Mouse (Mus musculus) cerebellum, postnatal 14 days (tissue): ENCODE measurements around the gene Olfr1393.

Source experiments
- DNase-seq, 2 experiments: peaks; one replicate each; pipeline ENCODE4 v3.0.0; 2021; ENCODE audit warnings: mixed read lengths in 2 of 2

Olfr1393 gene

DNA sequence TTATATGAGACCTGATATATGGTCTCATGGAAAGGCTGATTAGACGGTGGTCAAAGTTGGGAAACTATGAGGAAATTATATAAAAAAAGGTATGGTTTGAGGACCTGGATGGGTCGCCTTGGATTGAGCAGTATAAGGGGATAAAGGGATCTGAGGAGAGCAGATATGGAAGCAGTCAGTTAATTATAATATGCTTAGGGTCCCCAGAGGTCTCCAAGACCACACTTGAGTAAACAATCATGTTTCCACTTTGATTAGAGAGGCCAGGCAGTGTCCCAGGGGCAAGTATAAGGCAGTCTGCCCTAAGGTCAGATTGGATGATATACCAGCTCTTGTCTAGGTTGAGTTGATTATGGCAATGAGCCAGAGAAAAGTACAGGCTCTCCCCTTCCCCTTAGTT is 44.3 kb downstream of the Olfr1393 start, which contains the start of gene Olfr1391:
Olfr1391 (plus strand) TSS at position 301 of the 400 bp plus-strand sequence.
- no peak for DNase-seq

DNA sequence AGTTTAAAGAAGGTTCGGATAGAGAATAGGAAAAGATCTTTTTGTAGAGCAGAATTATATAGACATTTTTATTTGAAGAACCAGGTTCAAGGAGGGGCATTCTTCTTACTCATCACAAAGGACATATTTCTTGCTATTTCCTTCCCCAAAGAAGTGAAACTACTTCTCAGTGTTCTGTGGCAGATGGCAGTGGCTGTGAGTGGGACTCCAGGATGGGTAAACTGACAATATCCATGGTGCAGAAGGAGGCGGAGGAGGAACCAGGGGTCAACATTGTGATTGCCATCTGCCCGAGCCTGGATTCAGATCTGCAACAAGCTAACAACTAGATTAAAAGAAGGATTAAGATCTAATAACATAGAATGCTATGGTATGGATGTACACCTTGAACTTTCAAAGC is 48.6 kb downstream of the Olfr1393 start:
- no peak for DNase-seq

DNA sequence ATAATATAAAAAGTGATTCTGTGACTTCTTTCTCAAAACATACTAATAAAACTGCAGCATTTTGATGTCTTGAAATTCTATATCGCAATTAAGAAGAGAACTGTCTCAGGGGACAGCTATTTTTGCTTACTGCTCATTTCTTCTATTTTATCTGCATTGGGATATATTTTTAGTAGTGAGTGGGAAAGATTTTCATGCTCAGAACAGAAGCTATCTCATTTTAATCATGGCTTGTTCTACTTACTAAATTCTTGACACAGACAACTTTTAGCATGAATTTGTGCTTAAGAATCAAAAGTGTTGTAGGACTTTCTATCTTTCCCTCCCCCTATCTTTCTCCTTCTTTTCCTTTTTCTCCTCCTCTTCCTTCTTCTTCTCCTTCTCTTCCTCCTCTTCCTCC is 51.6 kb downstream of the Olfr1393 start:
- no peak for DNase-seq
